Mouse (Mus musculus) activated CD4-positive, CD25-positive, alpha-beta regulatory T cell, adult 4 months (primary cell): ENCODE measurements around the gene Edar. TPM values are rescaled to one million over a fixed set of nuclear protein-coding genes. Genes with fewer than 3 reads are reported as not detected.
A peak's percentile ranks its signal among the peaks of the same experiment; 100 is the strongest.

Source experiments
- ATAC-seq: one replicate; pipeline ENCODE4 v1.8.0; 2017
- polyA plus RNA-seq, 2 experiments: library from polyadenylated mRNA; unstranded; fragments of 100-300 nt; shearing (Covaris generic); gene quantifications; one replicate each; pipeline ENCODE4 v1.2.1; 2017

The Edar gene
- polyA plus RNA-seq, 2 experiments from 2014 or later: 0.09 TPM; not detected in 1

DNA sequence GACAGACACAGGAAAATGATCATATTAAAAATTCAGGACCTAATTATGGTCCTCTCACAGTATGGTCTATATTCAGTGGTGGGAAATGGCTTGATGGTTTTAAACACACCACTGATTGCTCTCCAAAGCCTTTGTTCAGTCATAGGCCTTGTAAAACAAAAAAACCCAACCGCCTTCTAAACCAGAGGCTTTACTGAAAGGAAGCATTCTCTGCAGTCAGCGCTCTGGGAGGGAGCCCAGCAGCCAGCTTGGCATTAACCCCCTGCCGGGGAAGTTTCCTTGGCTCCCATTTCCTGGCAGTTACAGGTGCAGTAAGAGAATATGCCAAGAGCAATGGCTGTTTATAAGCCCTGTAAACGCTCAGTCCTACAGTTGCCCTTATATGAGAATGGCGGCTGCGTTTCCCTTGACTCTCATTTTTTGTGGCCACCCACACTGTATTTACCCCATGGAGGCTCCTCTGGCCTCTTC, 74.0 kb downstream of the Edar start:
- ATAC-seq: no peak

DNA sequence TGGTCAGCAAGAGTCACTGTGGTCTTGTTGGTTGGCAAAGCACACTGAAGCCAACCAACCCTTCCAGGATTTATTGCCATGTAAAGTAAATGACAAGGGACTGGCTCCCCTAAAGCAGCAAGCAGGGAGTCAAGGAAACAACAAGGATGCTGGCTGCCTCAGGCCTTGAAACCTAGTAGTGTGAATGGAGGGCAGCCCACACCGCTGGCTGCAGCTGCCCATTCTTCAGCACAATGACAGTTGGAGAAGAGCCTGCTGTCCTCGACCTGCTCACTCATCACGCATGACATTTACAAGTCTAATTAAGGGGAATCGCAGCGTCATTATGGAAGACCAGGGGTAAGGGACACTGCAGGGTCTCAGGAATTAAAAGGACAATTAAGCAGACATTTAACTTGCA, 74.5 kb downstream of the Edar start:
- no peak for ATAC-seq

- ATAC-seq: no peak
Observed at GRCm38 (mm10) chr10:58600151-58600550, 75.3 kb downstream of the Edar start.

DNA sequence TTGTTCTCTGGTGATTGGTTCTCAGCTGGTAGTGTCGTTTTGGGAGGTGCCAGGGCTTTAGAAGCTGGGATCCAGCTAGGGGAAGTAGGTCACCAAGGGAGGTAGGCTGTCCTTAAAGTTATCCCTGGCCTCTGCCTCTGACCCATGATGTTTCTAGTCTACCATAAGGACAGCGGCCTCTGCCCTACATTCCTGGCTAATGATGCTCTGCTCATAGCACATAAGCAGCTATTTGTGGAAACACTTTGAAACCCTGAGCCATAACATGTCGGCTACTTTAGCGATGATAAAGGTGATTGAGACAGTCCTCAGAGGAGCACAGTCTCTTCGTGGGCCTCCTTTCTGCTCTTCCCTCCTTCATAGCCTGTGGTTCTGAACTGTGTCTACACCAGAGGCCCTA, 79.6 kb downstream of the Edar start:
- ATAC-seq: no peak

GRCm38 (mm10) chr10:58595197-58595596, 80.3 kb downstream of the Edar start:
- ATAC-seq: no peak

- ATAC-seq: no peak
Observed at GRCm38 (mm10) chr10:58594486-58594885, 81.0 kb downstream of the Edar start.

GRCm38 (mm10) chr10:58585427-58586223, 89.8 kb downstream of the Edar start:
- ATAC-seq: no peak

GRCm38 (mm10) chr10:58560521-58560920, 114.9 kb downstream of the Edar start:
- ATAC-seq: no peak

GRCm38 (mm10) chr10:58559901-58560300, 115.6 kb downstream of the Edar start:
- no peak for ATAC-seq

- peak; percentile 40 for ATAC-seq
Observed at GRCm38 (mm10) chr10:58559098-58559497, 116.4 kb downstream of the Edar start.

DNA sequence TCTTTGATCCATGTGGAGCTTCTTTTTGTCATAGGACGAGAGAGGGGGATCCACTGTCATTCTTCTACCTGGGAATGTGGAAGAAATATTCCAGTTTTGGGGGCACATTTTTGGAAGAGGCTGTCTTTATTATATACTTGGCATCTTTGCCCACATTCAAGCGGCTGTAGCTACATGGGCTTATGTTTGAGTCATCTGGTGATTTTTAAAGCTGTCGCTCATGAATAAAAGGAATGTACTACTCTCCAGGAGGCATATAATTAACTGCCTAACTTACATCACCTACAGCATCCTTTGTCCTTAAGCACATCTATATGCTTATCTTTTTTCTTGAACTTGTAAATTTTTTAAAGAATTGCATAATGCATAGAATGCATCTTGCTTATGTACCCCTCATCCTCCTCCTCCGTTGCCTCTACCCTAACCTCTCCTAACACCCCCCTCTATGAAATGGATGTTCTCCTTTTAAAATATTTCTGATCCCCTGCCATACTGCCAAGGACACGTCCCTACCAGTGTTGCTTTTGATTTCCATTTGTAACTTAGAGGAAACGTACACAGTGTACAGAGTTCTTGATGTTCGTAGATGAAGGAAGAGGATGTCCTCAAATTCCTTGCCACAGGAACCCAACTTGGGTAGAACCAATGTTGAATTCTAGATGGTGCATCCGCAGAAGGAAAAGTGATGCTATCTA, 120.6 kb downstream of the Edar start:
- no peak for ATAC-seq

Other genes starting within 250 kb of the Edar start
- 10 to 100 TPM; 20.7 to 23.2 TPM for gene Ranbp2, start 228.7 kb downstream of the Edar start, polyA plus RNA-seq
- 1 to 10 TPM; 3.3 to 5.3 TPM for gene Ccdc138, start 177.7 kb downstream of the Edar start, polyA plus RNA-seq
- not detected for gene Gm17542, start 42.6 kb upstream of the Edar start, polyA plus RNA-seq
- gene Sh3rf3, start 137.7 kb upstream of the Edar start, polyA plus RNA-seq: not detected